Mouse (Mus musculus) activated CD4-positive, CD25-positive, alpha-beta regulatory T cell, adult 4 months (primary cell): ENCODE measurements around the gene Gsn. TPM values are rescaled to one million over a fixed set of nuclear protein-coding genes. Genes with fewer than 3 reads are reported as not detected.

ENCODE experiments used
- ATAC-seq: one replicate; pipeline ENCODE4 v1.8.0; 2017
- polyA plus RNA-seq, 2 experiments: library from polyadenylated mRNA; unstranded; fragments of 100-300 nt; shearing (Covaris generic); gene quantifications; one replicate each; pipeline ENCODE4 v1.2.1; 2017

Gsn gene
- polyA plus RNA-seq, 2 experiments from 2014 or later: 27.2 to 28.3 TPM

DNA sequence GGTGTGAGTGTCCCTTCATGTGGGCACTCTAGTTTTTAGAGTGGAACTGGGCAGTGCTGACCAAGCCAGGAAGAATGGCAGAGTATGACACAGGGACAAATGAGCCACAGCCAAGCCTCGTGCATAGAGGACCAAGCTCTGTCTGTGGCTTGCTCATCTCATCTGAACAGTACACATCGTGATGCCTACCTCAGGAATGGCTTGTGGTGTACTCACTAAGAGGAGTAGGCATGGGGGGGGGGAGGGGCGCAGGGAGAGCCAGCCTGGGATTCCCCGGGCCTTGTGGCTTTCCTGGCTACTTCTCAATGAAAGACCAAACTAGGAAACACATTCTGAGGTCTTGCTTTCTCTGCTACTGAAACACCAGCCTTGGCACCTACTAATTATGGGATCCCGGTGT, 1.2 kb upstream of the Gsn start:
- ATAC-seq: no peak

DNA sequence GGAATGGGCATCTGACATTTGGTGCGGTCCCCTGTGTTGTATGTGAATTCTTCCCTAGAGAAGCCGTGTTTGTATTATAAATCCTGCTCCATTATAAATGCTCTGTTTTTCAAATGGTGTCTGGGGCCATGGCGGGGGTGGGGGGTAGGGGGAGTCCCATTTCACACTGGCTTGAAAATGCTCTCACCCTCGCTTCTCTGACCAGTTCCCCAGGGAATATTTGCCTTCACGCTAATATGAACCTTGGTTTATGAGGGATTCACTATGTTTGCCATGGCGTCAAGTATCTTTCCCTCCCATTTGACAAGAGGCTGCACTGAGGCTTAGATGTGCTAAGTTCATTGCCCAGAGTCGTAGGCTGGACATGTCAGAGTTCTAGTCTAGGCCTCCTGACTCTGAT, 718 bp upstream of the Gsn start:
- ATAC-seq: no peak

DNA sequence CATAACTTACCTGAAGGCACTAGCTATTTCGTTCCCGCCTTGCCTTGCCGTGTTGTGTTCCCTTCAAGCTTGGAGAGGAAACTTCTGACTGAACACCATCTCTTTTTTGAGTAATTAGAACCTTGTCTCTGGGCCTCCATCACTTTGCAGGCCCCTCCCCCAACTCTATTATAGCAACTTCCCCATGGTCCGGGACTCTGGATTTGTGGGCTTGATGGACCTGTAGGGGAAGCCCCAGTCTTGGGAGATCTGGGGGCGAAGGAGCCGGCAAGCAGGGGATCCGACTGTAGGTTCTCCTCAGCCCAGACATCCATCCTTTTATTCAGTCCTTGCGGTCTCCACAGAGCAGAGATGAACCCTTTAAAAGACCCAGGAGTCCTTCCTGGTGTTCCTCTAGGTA, 752 bp downstream of the Gsn start:
- ATAC-seq: no peak

DNA sequence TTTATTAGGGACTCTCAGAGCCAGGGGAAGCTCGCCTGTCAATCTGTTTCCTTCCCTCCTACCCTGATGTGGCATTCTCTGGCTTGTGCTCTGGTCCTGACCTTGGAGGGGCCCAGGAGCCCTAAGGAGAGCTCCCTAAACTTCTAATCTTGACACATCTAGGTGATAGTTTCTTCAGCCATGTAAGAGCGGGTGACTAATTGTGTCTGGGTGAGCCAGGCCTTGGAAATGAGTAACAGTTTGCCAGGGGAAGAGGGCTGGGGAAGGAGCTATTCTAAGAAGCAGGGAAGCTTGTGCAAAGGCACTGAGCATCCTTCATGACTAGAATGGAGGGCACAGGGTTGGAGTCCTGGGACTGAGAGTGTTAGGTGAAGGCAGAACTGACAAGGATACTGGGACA, 1.7 kb downstream of the Gsn start:
- no peak for ATAC-seq

DNA sequence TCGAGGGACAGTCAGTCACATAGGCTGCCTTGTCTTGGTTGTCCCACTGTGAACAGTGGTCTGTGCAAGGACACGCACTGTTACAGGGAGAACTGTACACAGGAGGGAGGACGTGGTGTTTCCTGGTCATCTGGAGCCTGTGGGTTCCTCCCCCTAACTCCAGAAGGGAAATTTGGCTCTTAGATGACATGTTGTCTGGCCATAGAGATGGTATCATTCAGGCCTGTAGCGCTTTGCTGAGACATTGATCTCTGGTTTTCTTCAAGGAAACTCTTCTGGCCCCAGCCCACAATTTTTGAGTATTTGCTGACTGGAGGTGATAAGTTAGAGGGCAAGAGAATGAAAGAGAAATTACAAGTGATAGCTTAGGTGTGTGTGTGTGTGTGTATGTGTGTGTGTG, 2.4 kb downstream of the Gsn start:
- ATAC-seq: no peak

DNA sequence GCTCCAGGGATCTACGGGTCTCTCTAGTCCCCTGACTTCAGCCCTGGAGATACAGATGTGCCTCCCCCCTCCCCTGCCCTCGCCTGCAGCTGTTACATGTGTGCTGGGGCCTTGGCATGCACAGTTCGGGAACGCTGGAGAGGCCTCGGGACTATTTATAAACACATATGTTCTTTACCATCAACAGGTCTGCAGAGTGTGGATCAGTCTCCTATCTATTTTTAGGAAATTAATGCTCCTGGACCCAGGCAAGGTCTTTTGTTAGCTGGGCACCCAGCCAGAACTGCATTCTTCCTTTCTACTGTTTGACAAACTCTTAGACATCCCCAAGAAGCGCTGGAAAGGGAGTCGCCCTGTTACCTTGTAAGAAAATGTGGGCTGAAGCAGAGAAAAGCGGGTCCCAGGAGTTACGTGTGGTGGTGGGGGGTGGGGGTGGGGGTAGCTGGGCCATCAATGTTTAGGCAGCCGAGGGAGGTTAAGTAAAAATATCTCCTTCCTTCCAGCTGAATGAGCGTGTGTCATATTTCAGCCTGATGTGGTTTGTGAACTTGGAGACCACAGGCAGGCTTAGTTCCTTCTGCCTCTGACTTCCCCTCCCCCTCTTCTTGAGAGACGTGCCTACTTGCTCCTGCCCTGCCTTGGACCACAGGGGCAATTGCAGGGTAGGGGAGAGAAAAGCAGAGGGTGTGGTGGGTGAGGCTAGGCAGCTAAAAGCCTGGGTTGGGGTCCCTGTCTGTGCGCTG, 3.3 kb downstream of the Gsn start:
- no peak for ATAC-seq

DNA sequence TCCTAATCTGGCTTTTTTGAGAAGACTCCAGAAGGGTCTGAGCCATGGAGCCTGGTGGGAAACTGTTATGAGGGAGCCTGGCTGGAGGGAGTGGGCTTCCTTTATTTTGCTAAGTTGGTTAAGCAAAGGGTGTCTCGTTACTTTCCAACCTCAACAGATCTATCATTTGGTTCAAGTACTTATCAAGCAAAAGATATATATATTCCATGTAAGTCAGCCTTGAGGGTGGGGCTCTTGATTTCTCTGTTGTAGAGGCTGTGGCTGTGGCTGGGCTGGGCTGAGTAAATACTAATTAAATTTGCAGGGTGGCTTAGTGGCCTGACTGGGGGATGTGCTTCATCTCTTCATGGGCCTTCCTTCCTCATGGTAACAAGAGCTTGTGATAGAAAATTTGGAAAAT, 4.1 kb downstream of the Gsn start:
- no peak for ATAC-seq

DNA sequence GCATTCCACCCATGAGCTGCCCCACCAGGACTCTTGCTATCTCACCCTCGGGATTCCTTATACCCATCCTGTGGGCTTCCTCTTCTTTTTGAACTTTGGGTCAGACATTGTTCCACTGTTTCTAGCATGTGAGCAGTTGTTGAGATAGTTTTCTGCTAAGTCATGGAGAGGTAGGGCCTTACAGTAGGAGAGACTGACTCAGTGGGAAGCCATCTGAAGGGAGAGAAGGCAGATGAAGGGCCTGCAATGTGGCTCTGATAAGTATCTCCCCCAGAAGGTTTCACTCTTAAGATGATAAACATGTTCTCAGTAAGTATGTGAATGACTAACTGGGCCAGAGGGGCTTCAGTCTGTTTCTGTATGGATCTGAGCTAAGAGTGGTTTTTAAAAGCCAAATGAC, 7.9 kb downstream of the Gsn start:
- ATAC-seq: no peak

DNA sequence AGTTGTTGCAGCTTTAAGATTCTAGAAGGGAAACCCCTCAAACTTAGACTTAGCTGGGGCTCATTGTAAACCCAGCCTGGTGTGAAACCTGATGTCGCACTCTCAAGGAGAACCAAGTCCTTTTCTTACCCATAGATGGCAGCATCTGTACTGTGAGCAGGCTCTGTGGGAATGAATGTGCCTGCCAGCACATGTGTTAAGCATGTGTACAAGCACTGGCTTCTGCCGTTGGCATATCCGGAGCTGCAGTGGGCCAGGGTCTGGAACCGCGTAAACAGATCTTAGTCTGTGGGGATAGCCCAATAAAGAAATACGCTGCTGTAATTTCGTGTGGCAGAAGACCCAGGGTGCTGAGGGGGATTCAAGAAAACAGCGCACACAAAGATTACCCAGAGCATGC, 9.1 kb downstream of the Gsn start:
- peak; percentile 75 for ATAC-seq

DNA sequence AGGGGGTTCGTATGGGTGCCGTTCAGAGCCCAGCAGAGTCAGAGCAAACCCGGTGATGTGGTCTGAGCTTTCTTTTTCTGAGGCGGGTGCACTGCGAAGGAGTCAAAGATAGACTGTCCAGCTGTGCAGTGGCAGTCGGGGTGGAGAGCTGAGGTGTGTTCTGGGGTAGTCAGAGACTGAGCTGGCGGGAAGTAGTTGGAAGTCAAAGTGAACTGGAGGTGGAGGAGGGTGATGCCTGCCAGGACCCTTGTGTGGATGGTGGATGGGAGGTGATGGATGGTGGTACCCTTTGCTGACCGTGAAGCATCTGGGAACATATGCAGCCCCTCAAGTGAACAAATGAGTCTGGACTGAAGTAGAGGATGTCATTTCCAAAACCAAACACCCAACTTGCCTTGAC, 9.6 kb downstream of the Gsn start:
- no peak for ATAC-seq

DNA sequence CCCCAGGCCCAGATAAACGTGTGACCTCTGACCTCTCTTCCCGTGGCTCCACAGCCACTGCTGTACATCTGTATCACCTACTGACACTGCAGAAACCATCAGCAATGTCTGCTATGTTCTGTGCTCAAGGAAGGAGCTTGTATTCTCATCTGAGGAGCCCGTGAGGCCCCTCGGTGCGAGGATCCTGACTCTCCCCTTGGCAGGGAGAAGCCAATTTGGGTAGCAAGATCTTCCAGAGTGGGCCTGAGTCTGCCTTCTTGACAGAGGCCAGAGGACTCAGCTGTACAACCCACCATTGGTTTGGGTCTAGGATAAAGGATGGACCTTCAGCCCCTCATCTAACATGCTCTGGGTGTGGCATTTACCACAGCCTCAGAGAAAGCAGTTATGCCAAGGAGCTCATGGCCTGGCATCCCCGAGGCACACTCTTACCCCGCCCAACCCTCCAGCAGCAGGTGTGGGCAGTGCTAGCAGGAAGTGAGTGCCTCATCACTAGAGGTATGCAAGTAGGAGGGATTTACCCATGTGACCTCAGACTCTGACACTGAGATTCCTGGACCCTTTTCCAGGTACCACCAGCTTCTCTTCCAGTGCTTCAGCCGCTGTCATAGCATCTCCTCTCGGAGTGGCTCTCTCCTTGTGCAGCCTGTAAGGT, 10.2 kb downstream of the Gsn start:
- no peak for ATAC-seq

DNA sequence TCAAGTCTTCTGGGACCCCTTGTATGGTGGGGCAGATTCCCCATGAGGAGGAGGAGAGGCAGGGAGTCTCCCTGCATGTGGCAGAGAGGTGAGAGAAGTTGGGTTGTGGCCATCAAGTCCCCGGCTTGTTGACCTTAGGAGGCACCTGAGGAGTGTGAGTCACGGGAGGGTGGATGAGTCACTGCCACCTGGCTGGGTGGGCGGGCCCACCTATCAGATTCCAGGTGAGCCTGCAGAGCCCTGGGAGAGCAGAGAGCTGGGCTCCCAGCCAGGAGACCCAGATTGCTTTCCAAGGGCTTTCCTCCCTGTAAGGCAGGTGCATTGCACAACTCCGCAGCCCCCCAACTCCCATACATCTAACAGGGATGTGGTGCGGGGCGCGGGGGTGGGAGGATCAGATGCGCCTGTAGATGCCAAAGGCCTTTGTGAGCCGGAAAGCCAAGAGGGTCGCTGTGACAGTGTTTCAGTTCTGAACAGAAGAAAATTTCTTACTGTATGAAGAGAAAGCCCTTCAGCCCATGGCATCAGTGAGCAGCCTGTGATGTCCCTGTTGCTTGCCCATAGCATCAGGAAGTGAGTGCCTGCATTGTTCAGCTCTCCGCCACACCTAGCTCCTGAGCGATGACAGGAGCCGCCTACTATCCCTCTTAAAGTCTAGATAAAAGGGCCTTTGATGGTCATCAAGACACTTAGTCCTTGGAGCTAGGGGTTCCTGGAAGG, 11.1 kb downstream of the Gsn start:
- no peak for ATAC-seq

DNA sequence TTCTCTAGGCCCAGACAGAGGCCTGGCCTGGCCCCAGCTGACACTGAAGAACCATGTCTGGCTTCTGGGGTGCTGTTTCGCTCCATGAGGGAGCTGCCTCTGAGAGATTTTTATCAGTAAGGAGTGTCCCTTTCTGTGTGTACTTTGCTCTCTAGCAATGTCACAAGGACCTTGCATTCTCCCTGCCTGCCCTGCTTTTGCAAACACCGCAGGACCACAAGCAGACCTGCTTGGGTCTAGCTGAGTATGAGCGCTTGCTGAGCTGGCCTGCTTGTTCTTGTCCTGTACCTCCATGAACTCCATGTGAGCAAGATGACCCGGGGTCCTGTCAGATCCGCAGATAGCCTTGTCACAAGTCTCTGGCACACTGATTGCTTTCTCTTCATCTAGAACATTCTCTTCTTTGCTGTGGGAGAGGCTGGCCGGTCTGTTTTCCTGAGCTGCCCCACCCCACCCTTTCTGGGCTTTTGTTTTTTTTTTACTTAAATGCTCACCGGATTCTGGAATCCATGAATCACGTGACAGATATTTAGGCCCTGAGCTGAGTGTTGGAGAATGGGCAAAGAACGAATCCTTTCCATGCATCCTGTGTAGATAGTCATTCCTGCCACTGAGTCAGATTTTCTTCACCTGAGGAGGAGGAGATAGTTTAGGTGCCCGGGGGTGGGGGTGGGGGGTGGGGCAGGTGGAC, 11.8 kb downstream of the Gsn start:
- no peak for ATAC-seq

DNA sequence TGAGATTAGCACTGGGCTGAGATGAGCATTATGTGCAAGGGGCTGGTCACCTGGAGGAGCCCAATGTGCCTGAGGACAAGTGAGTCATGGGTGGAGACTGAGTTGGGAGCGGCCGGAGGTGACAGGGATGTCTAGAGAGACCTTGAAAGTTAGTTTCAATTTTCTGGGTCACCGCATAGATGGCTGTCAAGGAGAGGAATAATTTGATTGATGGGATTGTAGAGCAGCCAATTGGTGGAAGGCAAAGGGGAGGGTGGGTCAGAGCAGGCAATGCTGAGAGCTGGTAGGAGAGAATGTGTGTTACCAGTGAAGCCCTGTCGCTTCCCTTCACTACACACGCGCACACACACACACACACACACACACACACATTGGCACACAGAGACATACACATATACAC, 13.0 kb downstream of the Gsn start:
- ATAC-seq: no peak

DNA sequence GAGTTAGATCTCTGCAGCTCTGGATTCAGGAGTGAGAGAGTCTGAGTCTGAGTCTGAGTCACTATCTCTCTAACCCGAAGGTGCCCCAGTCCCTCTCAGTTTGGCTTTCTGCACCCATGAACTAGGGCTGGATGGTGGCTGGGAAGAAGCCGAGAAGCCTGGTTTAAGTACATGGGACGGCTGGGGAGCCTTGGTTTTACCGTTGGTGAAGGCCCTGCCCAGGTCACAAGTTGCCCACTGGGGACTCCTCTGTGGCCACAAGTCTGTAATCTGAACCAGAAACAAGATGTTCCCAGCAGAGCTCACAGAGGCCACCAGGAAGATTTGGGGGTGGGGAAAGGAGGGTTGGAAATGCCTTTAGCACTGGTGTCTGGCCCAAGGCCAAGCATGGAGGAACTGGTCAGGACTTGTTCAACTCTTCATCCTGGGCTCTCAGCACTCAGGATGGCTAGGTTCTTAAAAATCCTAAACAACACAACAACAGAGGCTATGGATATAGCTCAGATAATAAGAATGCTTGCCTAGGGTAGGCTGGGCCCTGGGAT, 13.6 kb downstream of the Gsn start:
- ATAC-seq: no peak

DNA sequence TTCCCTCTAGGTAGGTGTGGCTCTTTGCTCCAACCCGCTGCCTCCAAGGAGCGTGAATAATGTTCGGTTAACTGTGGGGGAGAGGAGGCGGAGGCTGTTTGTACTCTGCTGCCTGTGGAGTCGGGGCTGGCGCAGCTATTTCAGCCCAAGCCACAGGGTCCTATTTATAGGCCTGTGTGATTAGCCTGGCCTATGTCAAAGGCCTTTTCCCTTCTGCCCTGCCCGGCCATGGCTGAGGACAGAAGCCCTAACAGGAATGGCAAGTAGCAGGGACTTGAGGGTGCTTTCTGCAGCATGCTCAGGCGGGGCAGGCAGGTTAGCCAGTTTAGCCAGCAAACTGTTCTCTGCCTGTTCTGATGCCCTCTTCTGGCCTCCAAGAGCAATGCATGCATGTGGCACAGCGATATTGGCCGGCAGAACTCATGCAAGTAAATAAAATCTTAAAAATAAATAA, 14.4 kb downstream of the Gsn start:
- ATAC-seq: peak; percentile 73

DNA sequence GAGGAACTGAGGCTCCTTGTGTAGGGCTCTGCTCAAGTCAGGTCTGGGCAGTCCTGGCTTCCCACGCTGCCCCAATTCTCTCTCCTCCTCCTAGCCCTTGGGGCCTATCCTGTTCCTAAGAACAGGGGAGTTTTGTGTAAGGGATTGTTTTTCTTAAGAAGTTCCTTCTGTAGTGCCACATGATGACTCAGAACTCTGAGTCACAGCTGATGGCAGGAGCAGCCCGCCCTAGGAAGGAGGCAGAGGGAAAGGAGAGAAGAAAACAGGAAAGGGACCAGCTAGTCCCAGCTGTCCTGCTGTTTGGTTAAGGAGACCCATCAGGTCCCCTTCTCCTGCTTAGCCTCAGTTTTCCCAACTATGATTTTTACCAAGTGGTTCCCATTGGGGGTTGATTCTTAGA, 15.6 kb downstream of the Gsn start:
- ATAC-seq: no peak

DNA sequence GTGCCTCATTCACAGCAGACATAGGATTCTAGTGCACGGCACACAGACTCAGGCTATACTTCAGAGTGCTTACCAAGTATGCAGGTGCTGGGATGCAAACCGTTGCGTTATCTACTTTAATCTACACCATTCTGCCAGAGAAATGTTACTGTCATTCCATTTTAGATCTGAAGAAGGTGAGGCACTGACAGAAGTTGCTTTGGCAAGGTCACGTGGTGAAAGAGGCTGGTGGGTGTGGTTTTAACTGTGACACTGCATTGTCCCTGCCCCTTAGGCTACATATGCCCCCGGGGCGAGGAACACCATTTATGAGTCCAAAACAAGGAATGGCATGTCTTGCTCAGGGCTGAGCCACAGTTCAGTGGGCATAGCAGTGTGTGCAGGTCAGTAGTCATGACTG, 16.7 kb downstream of the Gsn start:
- ATAC-seq: no peak

DNA sequence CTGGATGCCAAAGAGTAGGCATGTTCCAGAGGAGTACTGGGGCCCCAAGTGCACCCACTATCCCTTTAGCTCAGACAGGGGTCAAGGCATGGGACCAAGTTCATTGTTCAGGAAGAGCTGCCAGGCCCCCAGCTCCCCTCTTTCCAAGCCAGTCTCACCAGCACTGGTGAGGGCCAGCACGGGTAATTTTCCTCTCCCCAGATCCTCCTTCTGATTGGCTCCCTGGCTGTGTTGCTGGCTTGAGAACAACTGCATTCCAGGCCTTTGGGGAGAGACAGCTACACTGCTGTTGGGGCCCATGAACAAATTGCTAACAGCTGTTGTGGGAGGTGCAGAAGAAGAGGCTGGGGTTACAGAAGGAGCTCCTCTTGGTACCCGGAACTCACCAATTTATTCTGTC, 17.4 kb downstream of the Gsn start:
- no peak for ATAC-seq

DNA sequence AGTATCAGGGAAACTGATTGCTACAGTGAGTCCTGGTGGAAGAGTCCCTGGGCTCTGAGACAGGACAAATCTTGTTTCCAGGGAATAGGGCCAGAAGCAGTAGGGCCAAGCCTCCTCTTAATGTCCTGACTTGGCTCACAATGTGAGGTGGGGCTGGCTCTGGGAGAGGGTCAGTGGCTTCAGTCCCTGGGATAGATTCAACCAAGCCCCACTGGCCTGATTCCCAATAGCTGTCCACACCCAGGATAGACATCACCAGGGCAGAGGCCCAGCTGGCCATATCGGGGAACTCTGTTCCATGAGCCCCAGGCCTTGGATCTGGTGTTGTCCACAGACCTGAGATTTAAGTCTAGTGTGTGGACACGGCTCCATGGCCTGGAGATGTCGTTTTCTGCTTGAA, 21.5 kb downstream of the Gsn start:
- ATAC-seq: no peak

DNA sequence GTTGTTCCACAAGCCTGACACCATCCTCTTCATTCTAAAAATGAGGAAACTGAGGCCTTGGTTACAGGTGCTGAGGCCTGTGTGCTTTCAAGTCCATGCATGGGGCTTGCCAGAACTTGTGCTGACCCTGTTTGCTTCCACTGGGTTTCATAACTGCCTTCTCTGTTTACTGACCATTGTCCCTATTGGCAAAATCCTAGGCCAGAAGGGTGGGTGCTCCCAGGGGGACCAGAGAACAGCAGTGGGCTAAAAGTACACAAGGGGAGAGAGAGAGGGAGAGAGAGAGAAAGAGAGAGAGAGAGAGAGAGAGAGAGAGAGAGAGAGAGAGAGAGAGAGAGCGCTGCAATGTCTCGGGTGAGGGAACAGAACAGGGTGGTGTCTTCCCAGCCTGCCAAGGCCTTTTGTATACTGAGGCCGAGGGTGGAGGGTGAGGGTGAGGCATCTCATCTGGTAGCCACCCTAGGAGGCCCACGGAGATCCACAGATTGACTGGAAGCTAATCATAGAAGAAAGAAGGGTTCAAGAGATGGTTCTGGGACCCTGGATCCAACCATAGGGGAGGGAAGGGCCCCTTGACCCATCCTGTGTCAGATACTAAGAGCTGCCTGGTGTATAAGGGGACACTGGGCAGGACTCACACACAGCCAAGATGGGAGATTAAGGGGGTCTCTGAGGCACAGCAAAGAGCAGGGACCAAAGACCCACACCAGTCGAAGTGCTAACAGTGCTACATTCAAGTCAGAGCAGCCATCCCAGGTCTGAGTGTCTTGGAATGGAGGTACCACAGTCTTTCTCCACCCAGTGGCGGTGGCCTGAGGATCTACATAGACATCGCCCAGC, 22.4 kb downstream of the Gsn start:
- no peak for ATAC-seq

DNA sequence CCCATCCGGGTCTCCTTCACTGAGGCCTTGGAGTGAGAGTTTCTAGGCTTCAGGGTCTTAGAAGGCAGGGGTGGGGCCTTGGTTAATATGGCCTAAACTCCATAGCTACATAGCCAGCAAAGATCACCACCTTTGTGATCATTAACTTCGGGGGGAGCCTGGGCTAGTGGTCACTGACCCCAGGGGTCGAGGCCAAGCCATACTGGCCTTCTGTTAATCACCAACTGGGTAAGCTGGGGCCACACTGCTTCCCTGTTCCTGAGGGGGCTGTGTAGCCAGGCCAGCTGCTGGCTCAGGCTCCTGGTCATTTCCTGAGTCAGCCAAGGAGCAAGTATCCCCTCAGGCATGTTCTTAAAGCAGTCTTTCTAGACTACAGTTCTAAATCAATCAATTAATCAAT, 23.8 kb downstream of the Gsn start:
- ATAC-seq: no peak
